In genomic region chr10:10950557-10950956, GRCm38 (mm10) we compare ENCODE assay signal across 25 mouse cellular contexts.
"Had no signal": no experiment of that assay in that cellular context is flagged by ENCODE, and none has a peak within 500 bp of the region (broad histone marks: within the 10 kb centered on the region; RNA-seq: fewer than 3 reads in every experiment).

No protein-coding gene starts in this region.

- H3K9me3 ChIP-seq: limb, embryonic 10.5 days; limb, embryonic 13.5 days; liver, embryonic 12.5 days; liver, embryonic 15.5 days; lung, embryonic 15.5 days; megakaryocyte, embryonic 14.5 days; midbrain, embryonic 10.5 days; midbrain, embryonic 13.5 days; neural tube, embryonic 12.5 days; neural tube, embryonic 15.5 days had no signal

- ATAC-seq: liver, embryonic 12.5 days; midbrain, embryonic 13.5 days had no signal

- H3K27me3 ChIP-seq: limb, embryonic 13.5 days; liver, embryonic 12.5 days; liver, embryonic 15.5 days; lung, embryonic 15.5 days; megakaryocyte, embryonic 14.5 days; midbrain, embryonic 13.5 days; neural tube, embryonic 12.5 days; neural tube, embryonic 15.5 days had no signal

- H3K4me1 ChIP-seq: limb, embryonic 10.5 days; limb, embryonic 13.5 days; liver, embryonic 12.5 days; liver, embryonic 15.5 days; lung, embryonic 15.5 days; megakaryocyte, embryonic 14.5 days; midbrain, embryonic 10.5 days; midbrain, embryonic 13.5 days; neural tube, embryonic 12.5 days; neural tube, embryonic 15.5 days had no signal

- H3K36me3 ChIP-seq: limb, embryonic 10.5 days; limb, embryonic 13.5 days; liver, embryonic 12.5 days; liver, embryonic 15.5 days; lung, embryonic 15.5 days; midbrain, embryonic 10.5 days; midbrain, embryonic 13.5 days; neural tube, embryonic 12.5 days; neural tube, embryonic 15.5 days had no signal

- H3K27ac ChIP-seq: limb, embryonic 10.5 days; limb, embryonic 13.5 days; liver, embryonic 12.5 days; liver, embryonic 15.5 days; lung, embryonic 15.5 days; midbrain, embryonic 10.5 days; midbrain, embryonic 13.5 days; neural tube, embryonic 12.5 days; neural tube, embryonic 15.5 days; stomach, postnatal 0 days had no signal

- H3K9ac ChIP-seq: limb, embryonic 13.5 days; liver, embryonic 12.5 days; liver, embryonic 15.5 days; lung, embryonic 15.5 days; midbrain, embryonic 13.5 days; neural tube, embryonic 12.5 days; neural tube, embryonic 15.5 days had no signal

- DNase-seq: kidney, postnatal 14 days; kidney, postnatal 4 days; layer of hippocampus, postnatal 36 days; liver; lung, adult 18-20 months; lung, postnatal 10 days; lung, postnatal 36 days; right cerebral cortex, adult 18-20 months; right cerebral cortex, postnatal 14 days; right cerebral cortex, postnatal 4 days; thymus, adult 2 months; thymus, postnatal 14 days; thymus, postnatal 4 days had no signal

- H3K4me2 ChIP-seq: limb, embryonic 13.5 days; liver, embryonic 12.5 days; liver, embryonic 15.5 days; lung, embryonic 15.5 days; midbrain, embryonic 13.5 days; neural tube, embryonic 12.5 days; neural tube, embryonic 15.5 days had no signal

- H3K4me3 ChIP-seq: left cerebral cortex, adult 2 months; limb, embryonic 10.5 days; limb, embryonic 13.5 days; liver, embryonic 12.5 days; liver, embryonic 15.5 days; lung, embryonic 15.5 days; megakaryocyte, embryonic 14.5 days; midbrain, embryonic 10.5 days; midbrain, embryonic 13.5 days; neural tube, embryonic 12.5 days; neural tube, embryonic 15.5 days had no signal
